Mouse (Mus musculus): ENCODE data around the gene Atp2b1. TPM values are rescaled to one million over a fixed set of nuclear protein-coding genes. Genes with fewer than 3 reads are reported as not detected.

Atp2b1 gene
- polyA plus RNA-seq (2012; rRNA removed) = 113 and 132 TPM in 2 replicates

DNA sequence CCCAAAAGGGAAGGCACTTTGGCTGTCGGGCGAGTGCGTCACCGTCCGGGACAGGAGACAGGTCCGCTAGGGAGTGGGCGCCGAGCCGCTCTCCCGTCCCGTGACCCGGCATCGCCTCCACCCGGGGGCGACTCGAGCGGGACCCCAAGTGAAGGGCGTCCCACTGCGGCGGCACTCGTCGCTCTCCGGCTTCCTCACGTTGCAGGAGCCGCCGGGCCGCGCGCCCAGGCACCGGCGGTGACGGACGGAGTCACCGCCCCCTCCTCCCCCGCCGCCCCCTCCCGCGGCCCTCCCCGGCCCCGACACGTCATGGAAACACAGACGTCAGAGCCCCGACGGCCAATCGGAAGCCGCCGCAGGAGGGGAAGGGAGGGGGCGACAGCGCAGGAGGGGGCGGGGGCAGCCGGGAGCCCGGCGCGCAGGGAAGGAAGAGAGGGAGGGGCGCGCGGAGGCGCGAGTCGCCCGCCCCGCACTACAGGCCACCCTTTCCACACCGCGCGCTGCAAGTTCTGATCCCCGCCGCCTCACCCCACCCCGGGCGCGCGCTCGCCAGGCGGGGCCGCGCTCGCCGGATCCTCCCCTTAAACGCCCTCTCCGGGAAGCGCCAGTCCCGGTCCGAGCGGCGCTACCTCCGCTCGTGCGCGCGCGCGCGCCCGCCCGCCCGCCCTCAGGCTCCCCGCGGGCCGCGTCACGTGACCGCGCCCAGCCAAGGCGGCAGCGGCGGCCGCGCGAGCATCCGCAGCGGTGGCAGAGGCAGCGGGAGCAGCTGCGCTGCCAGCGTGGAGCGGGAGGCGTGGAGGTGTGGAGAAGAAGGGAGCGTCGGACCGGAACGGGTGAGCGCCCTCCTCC is at the start of gene Atp2b1:
Gene Atp2b1 (plus strand): TSS at position 446 of the 849 bp plus-strand sequence.
- under 1% methylated on average over 112 of the region's 120 CpGs for WGBS
- DNase-seq = peak; percentile 96 to 97
- peak within 1 kb of the TSS; percentile 100 for H3K27ac ChIP-seq (ENCODE audit: insufficient read depth, low read length)
- H3K27me3 ChIP-seq (ENCODE audit: control insufficient read depth, insufficient read depth, low read length) = no peaks in the 10 kb centered on the region
- no peaks in the 10 kb centered on the region; the same call in 1 of the 2 replicates for H3K4me1 ChIP-seq (ENCODE audit: control insufficient read depth, insufficient read depth, low read length)
- H3K4me3 ChIP-seq (replicated peaks; ENCODE audit: insufficient read depth, low read depth, low read length) = peak within 1 kb of the TSS; percentile 97
- peak; percentile 87 for TF ChIP-seq POLR2A (IDR thresholded peaks at IDR 0.05; ENCODE audit: borderline replicate concordance, insufficient read depth, low read length)
- TF ChIP-seq CTCF (IDR thresholded peaks at IDR 0.05; ENCODE audit: borderline replicate concordance, insufficient read depth, low read depth, low read length) = no peak

- 95% methylated on average over 3 of the region's 3 CpGs for WGBS
- Histone ChIP-seq H3K27ac (ENCODE audit: insufficient read depth, low read length) (no peak overlapping the region), H3K4me1 (ENCODE audit: control insufficient read depth, insufficient read depth, low read length) (no peaks in the 10 kb centered on the region), H3K4me3 (replicated peaks; ENCODE audit: insufficient read depth, low read depth, low read length) (no peak overlapping the region), H3K27me3 (ENCODE audit: control insufficient read depth, insufficient read depth, low read length) (no peaks in the 10 kb centered on the region)
- DNase-seq = no peak
- TF ChIP-seq CTCF (IDR thresholded peaks at IDR 0.05; ENCODE audit: borderline replicate concordance, insufficient read depth, low read depth, low read length) = no peak
- TF ChIP-seq POLR2A (IDR thresholded peaks at IDR 0.05; ENCODE audit: borderline replicate concordance, insufficient read depth, low read length) = no peak
Observed at GRCm38 (mm10) chr10:98864851-98865250, 49.4 kb upstream of the Atp2b1 start.

GRCm38 (mm10) chr10:98866836-98867370 is 47.3 kb upstream of the Atp2b1 start:
- Histone ChIP-seq H3K4me3 (replicated peaks; ENCODE audit: insufficient read depth, low read depth, low read length) (no peak overlapping the region), H3K27ac (ENCODE audit: insufficient read depth, low read length) (no peak overlapping the region), H3K4me1 (ENCODE audit: control insufficient read depth, insufficient read depth, low read length) (no peaks in the 10 kb centered on the region), H3K27me3 (ENCODE audit: control insufficient read depth, insufficient read depth, low read length) (no peaks in the 10 kb centered on the region)
- DNase-seq = no peak
- WGBS = 98% methylated on average over 5 of the region's 5 CpGs
- TF ChIP-seq POLR2A (IDR thresholded peaks at IDR 0.05; ENCODE audit: borderline replicate concordance, insufficient read depth, low read length) (no peak), CTCF (IDR thresholded peaks at IDR 0.05; ENCODE audit: borderline replicate concordance, insufficient read depth, low read depth, low read length) (no peak)

DNA sequence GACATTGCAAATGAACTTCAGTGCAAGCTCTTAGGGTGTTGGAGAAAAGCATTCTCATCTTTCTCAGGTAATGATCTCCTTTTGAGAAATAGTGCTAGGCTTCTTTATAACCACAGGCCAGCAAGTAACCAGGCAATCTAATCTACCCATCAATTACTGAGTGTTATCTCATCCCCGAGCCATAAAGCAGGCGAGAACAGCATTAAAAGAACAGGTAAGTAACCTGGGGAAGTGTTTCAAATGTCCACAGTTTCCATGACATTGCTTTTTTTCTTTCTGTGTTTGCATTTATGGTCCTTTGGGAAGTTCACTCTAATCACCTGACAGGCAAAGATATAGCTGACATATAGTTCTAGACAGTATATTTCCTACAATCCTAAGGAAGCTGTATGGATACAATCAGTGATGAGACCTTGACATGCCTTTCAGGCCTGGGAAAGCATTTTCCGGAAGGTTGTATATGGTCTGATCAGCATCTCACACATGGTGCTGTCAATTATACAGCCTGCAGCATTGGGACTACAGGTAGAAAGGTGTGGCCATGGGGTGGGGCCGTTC is 45.8 kb upstream of the Atp2b1 start:
- no peak for TF ChIP-seq CTCF (IDR thresholded peaks at IDR 0.05; ENCODE audit: borderline replicate concordance, insufficient read depth, low read depth, low read length)
- no peak for TF ChIP-seq POLR2A (IDR thresholded peaks at IDR 0.05; ENCODE audit: borderline replicate concordance, insufficient read depth, low read length)
- 92% methylated on average over 4 of the region's 4 CpGs for WGBS
- DNase-seq = no peak
- Histone ChIP-seq H3K27me3 (ENCODE audit: control insufficient read depth, insufficient read depth, low read length) (no peaks in the 10 kb centered on the region), H3K4me3 (replicated peaks; ENCODE audit: insufficient read depth, low read depth, low read length) (no peak overlapping the region), H3K4me1 (ENCODE audit: control insufficient read depth, insufficient read depth, low read length) (no peaks in the 10 kb centered on the region), H3K27ac (ENCODE audit: insufficient read depth, low read length) (no peak overlapping the region)

DNA sequence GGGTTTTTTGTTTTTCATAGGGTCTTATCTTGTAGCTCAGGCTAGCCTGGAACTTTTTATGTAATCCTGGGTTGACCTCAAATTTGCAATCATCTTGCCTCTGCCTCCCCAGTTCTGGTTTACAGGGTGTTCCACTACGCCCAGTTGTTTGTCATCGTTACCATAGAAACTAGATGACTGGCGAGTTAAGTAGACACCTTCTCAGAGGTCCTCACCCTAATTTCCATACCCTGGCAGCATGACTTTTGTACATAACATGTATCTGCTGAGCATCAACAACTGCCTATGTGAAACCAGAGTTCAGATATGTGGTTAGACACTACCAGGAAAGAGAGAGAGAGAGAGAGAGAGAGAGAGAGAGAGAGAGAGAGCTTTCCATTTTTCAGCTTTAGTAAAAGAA is 36.4 kb upstream of the Atp2b1 start:
- Histone ChIP-seq H3K27ac (ENCODE audit: insufficient read depth, low read length) (no peak overlapping the region), H3K4me3 (replicated peaks; ENCODE audit: insufficient read depth, low read depth, low read length) (no peak overlapping the region), H3K4me1 (ENCODE audit: control insufficient read depth, insufficient read depth, low read length) (no peaks in the 10 kb centered on the region), H3K27me3 (ENCODE audit: control insufficient read depth, insufficient read depth, low read length) (no peaks in the 10 kb centered on the region)
- TF ChIP-seq POLR2A (IDR thresholded peaks at IDR 0.05; ENCODE audit: borderline replicate concordance, insufficient read depth, low read length) = no peak
- no peak for DNase-seq
- WGBS = 60% methylated on average over 3 of the region's 3 CpGs

GRCm38 (mm10) chr10:98878636-98879035 is 35.6 kb upstream of the Atp2b1 start:
- no peak overlapping the region for H3K4me3 ChIP-seq (replicated peaks; ENCODE audit: insufficient read depth, low read depth, low read length)
- DNase-seq = no peak
- H3K27ac ChIP-seq (ENCODE audit: insufficient read depth, low read length) = no peak overlapping the region
- no peaks in the 10 kb centered on the region for H3K27me3 ChIP-seq (ENCODE audit: control insufficient read depth, insufficient read depth, low read length)
- no peaks in the 10 kb centered on the region for H3K4me1 ChIP-seq (ENCODE audit: control insufficient read depth, insufficient read depth, low read length)
- WGBS = 70% methylated on average over 2 of the region's 2 CpGs
- TF ChIP-seq CTCF (IDR thresholded peaks at IDR 0.05; ENCODE audit: borderline replicate concordance, insufficient read depth, low read depth, low read length) (no peak), POLR2A (IDR thresholded peaks at IDR 0.05; ENCODE audit: borderline replicate concordance, insufficient read depth, low read length) (no peak)

GRCm38 (mm10) chr10:98880057-98880456 is 34.1 kb upstream of the Atp2b1 start:
- Histone ChIP-seq H3K27ac (ENCODE audit: insufficient read depth, low read length) (no peak overlapping the region), H3K4me1 (ENCODE audit: control insufficient read depth, insufficient read depth, low read length) (no peaks in the 10 kb centered on the region), H3K4me3 (replicated peaks; ENCODE audit: insufficient read depth, low read depth, low read length) (no peak overlapping the region), H3K27me3 (ENCODE audit: control insufficient read depth, insufficient read depth, low read length) (no peaks in the 10 kb centered on the region)
- WGBS = 92% methylated on average over 8 of the region's 8 CpGs
- TF ChIP-seq POLR2A (IDR thresholded peaks at IDR 0.05; ENCODE audit: borderline replicate concordance, insufficient read depth, low read length) = no peak
- TF ChIP-seq CTCF (IDR thresholded peaks at IDR 0.05; ENCODE audit: borderline replicate concordance, insufficient read depth, low read depth, low read length) = no peak
- DNase-seq = no peak

DNA sequence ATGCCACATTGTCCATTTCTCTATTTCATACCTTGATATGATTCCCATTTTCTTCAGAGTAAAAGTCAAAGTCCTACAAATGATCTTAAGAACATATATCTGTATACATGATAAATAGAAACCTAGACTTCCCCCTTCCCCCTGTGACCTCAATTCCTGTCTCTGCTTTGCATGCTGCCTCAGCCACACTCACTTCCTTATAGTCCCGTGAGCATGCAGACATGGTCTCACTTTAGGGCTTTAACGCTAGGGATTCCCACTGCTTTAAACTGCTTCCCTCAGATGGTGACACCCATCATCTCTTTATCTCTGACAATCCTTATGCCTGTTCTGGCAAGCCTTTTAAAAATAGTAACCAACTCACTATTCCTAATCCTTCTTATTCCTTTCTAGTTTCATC is 33.5 kb upstream of the Atp2b1 start:
- no peaks in the 10 kb centered on the region for H3K4me1 ChIP-seq (ENCODE audit: control insufficient read depth, insufficient read depth, low read length)
- H3K4me3 ChIP-seq (replicated peaks; ENCODE audit: insufficient read depth, low read depth, low read length) = no peak overlapping the region
- no peak overlapping the region for H3K27ac ChIP-seq (ENCODE audit: insufficient read depth, low read length)
- no peak for TF ChIP-seq CTCF (IDR thresholded peaks at IDR 0.05; ENCODE audit: borderline replicate concordance, insufficient read depth, low read depth, low read length)
- TF ChIP-seq POLR2A (IDR thresholded peaks at IDR 0.05; ENCODE audit: borderline replicate concordance, insufficient read depth, low read length) = no peak
- no peaks in the 10 kb centered on the region for H3K27me3 ChIP-seq (ENCODE audit: control insufficient read depth, insufficient read depth, low read length)
- DNase-seq = no peak
- 87% methylated on average over 2 of the region's 2 CpGs for WGBS

All from cerebellum, adult 2 months (tissue).